Mouse (Mus musculus) Muller cell, postnatal 12 days (primary cell): ENCODE data around the gene Unc93a2.
"Not testable (repeated sequence)": the region's sequence is repeated elsewhere in the genome, so short reads cannot be mapped to it uniquely, and the experiment has no call there.

Experiments
- DNase-seq: peaks from one replicate; pipeline ENCODE4 v3.0.0-alpha.2; 2015; ENCODE audit errors: inconsistent ontology term

Gene Unc93a2

DNA sequence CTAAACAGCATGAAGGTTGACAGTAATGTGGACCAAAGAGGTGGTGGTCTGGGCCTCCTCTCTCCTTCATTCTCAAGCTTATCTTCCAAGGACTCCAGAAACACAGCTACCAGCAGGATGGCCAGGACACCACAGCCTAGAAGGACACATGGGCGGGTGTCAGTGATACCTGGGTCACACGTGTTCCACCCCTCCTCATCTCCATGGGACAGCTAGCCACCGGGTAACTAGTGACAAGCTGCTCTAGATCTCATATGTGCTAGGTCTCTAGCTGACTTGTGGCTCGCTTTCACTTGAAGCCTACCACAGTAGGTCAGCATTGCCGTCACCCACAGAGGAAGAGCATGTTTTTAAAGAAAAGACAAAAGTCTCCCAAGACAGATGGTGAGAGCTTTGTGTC, 13.4 kb downstream of the Unc93a2 start, which contains the start of gene Gm49630:
Gene Gm49630 (minus strand): TSS at position 101 of the 400 bp plus-strand sequence.
- DNase-seq = not testable (repeated sequence)

GRCm38 (mm10) chr17:7369401-7369800, 15.9 kb downstream of the Unc93a2 start:
- DNase-seq = not testable (repeated sequence)

DNA sequence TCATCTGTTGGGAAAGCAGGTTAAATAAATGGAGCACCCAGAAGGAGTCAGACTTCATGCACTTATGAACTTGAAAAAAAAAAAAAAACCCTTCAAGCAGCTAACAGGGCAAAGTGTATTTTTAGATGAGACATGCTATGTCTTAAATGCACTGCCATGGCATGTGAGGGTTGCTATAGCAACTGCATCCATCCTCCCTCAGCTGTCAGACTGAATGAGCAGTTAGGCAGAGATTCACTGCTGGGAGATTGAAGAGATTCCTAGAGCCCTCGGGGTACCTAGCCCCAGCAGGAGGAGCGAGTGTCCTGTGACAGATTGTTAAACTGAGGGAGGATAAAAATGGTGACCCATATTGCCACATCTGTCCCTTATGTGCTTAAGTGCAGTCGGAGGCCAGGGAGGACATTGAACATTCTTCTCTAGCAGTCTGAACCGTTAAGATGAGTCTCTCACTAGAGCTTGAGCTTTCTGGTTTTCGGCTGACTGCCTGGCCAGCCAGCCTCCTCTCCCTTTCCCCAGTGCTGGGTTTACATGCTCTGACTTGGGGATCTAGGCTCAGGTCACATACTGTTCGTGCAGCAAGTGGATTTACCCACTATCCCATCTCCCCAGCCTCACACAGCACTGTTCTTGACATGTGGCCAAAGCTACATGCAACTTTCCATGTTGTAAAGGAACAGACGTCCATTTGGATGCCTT, 18.4 kb downstream of the Unc93a2 start:
- not testable (repeated sequence) for DNase-seq

DNA sequence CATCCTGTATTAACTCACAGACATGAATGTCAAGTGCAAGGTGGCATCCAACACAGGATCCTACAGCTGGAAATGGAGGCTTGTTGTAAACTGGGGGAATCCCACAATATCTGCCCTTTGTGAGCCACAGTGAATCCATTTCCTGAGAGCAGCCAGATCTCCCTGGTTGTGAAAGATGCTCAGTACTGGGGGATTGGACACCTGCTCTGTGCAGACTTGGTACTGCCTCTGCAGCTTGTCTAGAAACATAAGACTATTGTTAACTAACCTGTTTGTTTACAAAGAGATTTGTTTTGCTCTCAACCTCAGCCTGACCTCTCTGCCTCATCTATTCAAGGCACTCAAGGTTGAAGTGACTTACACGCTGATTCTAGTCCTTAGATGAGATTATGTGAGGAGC, 19.0 kb downstream of the Unc93a2 start:
- not testable (repeated sequence) for DNase-seq

GRCm38 (mm10) chr17:7365615-7366014, 19.6 kb downstream of the Unc93a2 start:
- DNase-seq = not testable (repeated sequence)

GRCm38 (mm10) chr17:7360749-7361465, 24.4 kb downstream of the Unc93a2 start:
- DNase-seq = not testable (repeated sequence)

DNA sequence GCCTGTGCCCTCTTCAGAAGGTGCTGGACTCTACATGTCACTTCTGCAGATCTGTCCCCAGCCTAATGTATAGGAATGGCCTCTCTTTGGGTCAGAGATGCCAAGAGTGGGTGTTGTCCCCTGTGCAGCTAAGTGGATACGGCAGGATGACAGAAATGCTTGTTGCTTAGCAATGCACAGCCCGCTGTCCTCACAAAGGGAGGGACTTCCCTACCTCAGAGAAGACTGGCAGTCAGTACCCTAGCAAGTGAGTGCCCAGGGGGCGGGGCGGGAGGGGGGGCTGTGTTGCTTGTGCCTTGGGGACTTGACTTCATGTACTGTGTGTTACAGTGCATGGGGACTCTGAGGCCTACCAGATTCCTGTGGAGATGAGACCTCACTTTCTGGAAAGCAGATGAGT, 25.5 kb downstream of the Unc93a2 start:
- not testable (repeated sequence) for DNase-seq

- not testable (repeated sequence) for DNase-seq
These were observed 32.7 kb downstream of the Unc93a2 start, which contains the start of gene Ttll2 for GRCm38 (mm10) chr17:7352596-7352995. Gene Ttll2, minus strand, starts transcription at chr17:7352696.

GRCm38 (mm10) chr17:7348765-7349164, 36.5 kb downstream of the Unc93a2 start:
- not testable (repeated sequence) for DNase-seq

DNA sequence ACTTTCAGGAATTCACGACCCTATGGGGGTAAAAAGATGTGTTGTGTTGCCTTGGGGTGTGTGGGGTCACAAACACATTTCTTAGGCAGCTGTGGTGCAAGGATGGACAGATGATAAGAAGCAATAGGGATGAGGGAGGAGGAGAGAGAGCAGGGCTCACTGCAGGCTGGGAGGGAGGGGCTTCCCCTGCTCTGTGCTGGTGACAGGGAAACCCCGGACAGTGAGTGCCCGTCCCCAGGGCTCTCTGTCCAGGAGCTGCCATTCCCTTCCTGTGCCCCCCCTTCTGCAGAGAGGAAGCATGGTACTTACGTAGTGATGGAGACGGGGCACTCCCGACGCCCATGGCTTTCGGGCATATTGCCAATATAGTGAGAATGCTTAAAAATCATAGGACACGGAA, 47.9 kb downstream of the Unc93a2 start:
- DNase-seq = not testable (repeated sequence)

- DNase-seq = not testable (repeated sequence)
These were observed 52.5 kb downstream of the Unc93a2 start for GRCm38 (mm10) chr17:7332745-7333144.

DNA sequence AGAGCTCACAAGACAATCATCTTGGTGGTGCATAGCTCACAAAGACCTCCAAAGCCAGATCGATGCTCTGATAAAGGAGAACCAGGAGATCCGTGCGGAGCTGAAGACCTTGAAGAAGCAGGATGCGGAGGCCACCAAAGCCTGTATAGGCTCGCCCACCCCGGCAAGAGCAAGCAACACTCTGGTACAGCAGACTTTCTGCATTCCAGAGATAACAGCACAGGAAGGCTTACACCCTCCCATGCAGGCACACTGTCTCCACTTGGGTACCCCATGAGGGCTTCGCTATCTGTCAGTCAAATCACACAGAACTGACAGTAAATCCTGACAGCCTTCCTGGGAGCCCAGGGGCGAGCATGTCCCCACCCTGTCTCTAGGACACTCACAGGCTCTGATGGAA, 58.8 kb downstream of the Unc93a2 start:
- DNase-seq = not testable (repeated sequence)

- not testable (repeated sequence) for DNase-seq
These were observed 60.9 kb downstream of the Unc93a2 start, which contains the start of gene Tcp10a for GRCm38 (mm10) chr17:7324346-7324745. Gene Tcp10a, plus strand, starts transcription at chr17:7324646.

GRCm38 (mm10) chr17:7319789-7320188, 65.5 kb downstream of the Unc93a2 start:
- DNase-seq = peak; percentile 17

GRCm38 (mm10) chr17:7315693-7316382, 69.4 kb downstream of the Unc93a2 start:
- DNase-seq = not testable (repeated sequence)
